Mouse (Mus musculus) CD4-positive, CD25-positive, alpha-beta regulatory T cell, adult 9 weeks (primary cell): ENCODE data around the gene Nmb. TPM values are rescaled to one million over a fixed set of nuclear protein-coding genes. Genes with fewer than 3 reads are reported as not detected.

Source experiments
- polyA plus RNA-seq: library from polyadenylated mRNA; unstranded; fragments of 100-300 nt; shearing (Covaris generic); gene quantifications from one replicate; pipeline ENCODE4 v1.2.1, GENCODE M21; 2017

Nmb gene
- 63.4 TPM for polyA plus RNA-seq

GRCm38 (mm10) chr7:80904921-80905515, at the start of gene Nmb:
TSS of gene Nmb (minus strand) at chr7:80905076.

GRCm38 (mm10) chr7:80947445-80948350, 42.8 kb upstream of the Nmb start, which contains the start of gene Sec11a:
TSS of gene Sec11a (minus strand) at chr7:80947780.

GRCm38 (mm10) chr7:80900944-80901501, 3.9 kb downstream of the Nmb start, which contains the start of gene Wdr73:
TSS of gene Wdr73 (minus strand) at chr7:80901269.

GRCm38 (mm10) chr7:80860729-80861274, 44.1 kb downstream of the Nmb start, which contains the start of gene Zscan2:
TSS of gene Zscan2 (plus strand) at chr7:80860920.

Other genes with a start within 250 kb of the Nmb start
- 9.8 TPM for gene Crtc3, start 216.2 kb downstream of the Nmb start, polyA plus RNA-seq
- 305 TPM for gene Iqgap1, start 79.1 kb downstream of the Nmb start, polyA plus RNA-seq
- 3.3 TPM for gene Zscan2, start 44.2 kb downstream of the Nmb start, polyA plus RNA-seq
- 36.9 TPM for gene Wdr73, start 3.8 kb downstream of the Nmb start, polyA plus RNA-seq
- gene Sec11a, start 42.7 kb upstream of the Nmb start, polyA plus RNA-seq: 384 TPM
- 12.7 TPM for gene Zfp592, start 88.6 kb upstream of the Nmb start, polyA plus RNA-seq
- 0.21 TPM for gene Alpk3, start 152.5 kb upstream of the Nmb start, polyA plus RNA-seq
- gene Slc28a1, start 209.7 kb upstream of the Nmb start, polyA plus RNA-seq: not detected